Mouse (Mus musculus) T-helper 1 cell (primary cell): ENCODE data around the gene Camta1.
"Not testable (repeated sequence)": the region's sequence is repeated elsewhere in the genome, so short reads cannot be mapped to it uniquely, and the experiment has no call there.

Experiments used
- in situ Hi-C: fragments of 300-600 bp; cut with MboI, MseI; formaldehyde crosslinking; loops from one replicate; pipeline ENCODE4 v1.15.1; 2025; ENCODE audit warnings: high pct_unique_total_duplicates

Camta1 gene

GRCm38 (mm10) chr4:150903091-150903742, 958.5 kb downstream of the Camta1 start:
- in situ Hi-C loops: no loop called here

- in situ Hi-C loops: no loop called here
Observed at GRCm38 (mm10) chr4:150902062-150902461, 959.6 kb downstream of the Camta1 start.

- in situ Hi-C loops: no loop called here
Observed at GRCm38 (mm10) chr4:150901651-150902050, 960.0 kb downstream of the Camta1 start.

GRCm38 (mm10) chr4:150900486-150900885, 961.2 kb downstream of the Camta1 start:
- in situ Hi-C loops: no loop called here

GRCm38 (mm10) chr4:150898716-150899365, 962.8 kb downstream of the Camta1 start:
- in situ Hi-C loops: loop anchor here (25.0 kb wide), 1 partner anchor 237 kb away; the partner anchor contains the start of gene Slc45a1

GRCm38 (mm10) chr4:150896896-150897624, 964.6 kb downstream of the Camta1 start:
- in situ Hi-C loops: loop anchor here (25.0 kb wide), 1 partner anchor 235 kb away; the partner anchor contains the start of gene Slc45a1

GRCm38 (mm10) chr4:150894718-150895501, 966.8 kb downstream of the Camta1 start:
- in situ Hi-C loops: loop anchor here (25.0 kb wide), 1 partner anchor 233 kb away; the partner anchor contains the start of gene Slc45a1

- in situ Hi-C loops: loop anchor here (25.0 kb wide), 1 partner anchor 229 kb away; the partner anchor contains the start of gene Slc45a1
Observed at GRCm38 (mm10) chr4:150891308-150891707, 970.4 kb downstream of the Camta1 start.

GRCm38 (mm10) chr4:150889955-150890315, 971.7 kb downstream of the Camta1 start:
- in situ Hi-C loops: loop anchor here (25.0 kb wide), 1 partner anchor 228 kb away; the partner anchor contains the start of gene Slc45a1

GRCm38 (mm10) chr4:150889273-150889954, 972.3 kb downstream of the Camta1 start:
- in situ Hi-C loops: loop anchor here (25.0 kb wide), 1 partner anchor 227 kb away; the partner anchor contains the start of gene Slc45a1

- in situ Hi-C loops: loop anchor here (25.0 kb wide), 1 partner anchor 226 kb away; the partner anchor contains the start of gene Slc45a1
Observed at GRCm38 (mm10) chr4:150888492-150888891, 973.2 kb downstream of the Camta1 start.

- in situ Hi-C loops: loop anchor here (25.0 kb wide), 1 partner anchor 226 kb away; the partner anchor contains the start of gene Slc45a1
Observed at GRCm38 (mm10) chr4:150887903-150888302, 973.8 kb downstream of the Camta1 start.

GRCm38 (mm10) chr4:150882632-150883031, 979.0 kb downstream of the Camta1 start:
- in situ Hi-C loops: loop anchor here (25.0 kb wide), 1 partner anchor 220 kb away; the partner anchor contains the start of gene Slc45a1

- in situ Hi-C loops: loop anchor here (25.0 kb wide), 1 partner anchor 218 kb away; the partner anchor contains the start of gene Slc45a1
Observed at GRCm38 (mm10) chr4:150880364-150880763, 981.3 kb downstream of the Camta1 start.

- in situ Hi-C loops: loop anchor here (25.0 kb wide), 1 partner anchor 217 kb away; the partner anchor contains the start of gene Slc45a1
Observed at GRCm38 (mm10) chr4:150879631-150880030, 982.0 kb downstream of the Camta1 start.

- in situ Hi-C loops: loop anchor here (25.0 kb wide), 1 partner anchor 213 kb away; the partner anchor contains the start of gene Slc45a1
Observed at GRCm38 (mm10) chr4:150875393-150875792, 986.3 kb downstream of the Camta1 start.

- in situ Hi-C loops: not testable (repeated sequence)
Observed at GRCm38 (mm10) chr4:150874416-150874815, 987.3 kb downstream of the Camta1 start.

GRCm38 (mm10) chr4:150872681-150873080, 989.0 kb downstream of the Camta1 start:
- in situ Hi-C loops: no loop called here

GRCm38 (mm10) chr4:150872139-150872651, 989.5 kb downstream of the Camta1 start:
- in situ Hi-C loops: no loop called here
